Mouse (Mus musculus): ENCODE results near the gene Ctsw.

DNA sequence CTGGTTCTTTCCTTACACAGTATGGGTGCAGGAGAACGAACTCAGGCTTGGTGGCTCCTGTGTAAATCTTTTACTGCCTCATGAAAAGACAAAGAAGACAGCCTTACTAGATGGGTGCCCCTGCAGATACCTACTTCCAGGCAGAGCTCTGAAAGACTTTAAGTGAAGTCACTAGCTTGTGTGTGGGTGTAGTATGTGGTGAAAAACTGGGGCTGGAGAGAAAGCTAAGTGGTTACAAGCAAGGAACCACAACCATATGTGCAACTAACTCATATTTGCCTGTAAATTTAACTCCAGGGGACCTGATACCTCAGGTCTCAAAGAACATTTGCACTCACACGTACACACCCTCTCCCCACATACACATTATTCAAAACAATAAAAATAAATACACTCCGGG lies 8.4 kb downstream of the Ctsw start:
- TF ChIP-seq POLR2AphosphoS5 (IDR thresholded peaks at IDR 0.05; ENCODE audit: insufficient replicate concordance, low read depth, low read length), result no peak
- no peak for TF ChIP-seq TAL1 (conservative IDR thresholded peaks at IDR 0.05; ENCODE audit: low read depth, low read length)
- TF ChIP-seq CTCF (IDR thresholded peaks at IDR 0.05; ENCODE audit: low read depth, low read length), result no peak
- no peak for TF ChIP-seq GATA1 (IDR thresholded peaks at IDR 0.05; ENCODE audit: borderline replicate concordance, low read length)
